Mouse (Mus musculus) left cerebral cortex, adult 9 months (tissue): ENCODE measurements around the gene 1110051M20Rik.

Experiments used
- DNase-seq, 2 experiments: peaks; one replicate each; pipeline ENCODE4 v3.0.0; 2022; ENCODE audit warnings: low spot score in 2 of 2

Gene 1110051M20Rik

GRCm38 (mm10) chr2:91349974-91350457, 94.5 kb downstream of the 1110051M20Rik start:
- DNase-seq = no peak

DNA sequence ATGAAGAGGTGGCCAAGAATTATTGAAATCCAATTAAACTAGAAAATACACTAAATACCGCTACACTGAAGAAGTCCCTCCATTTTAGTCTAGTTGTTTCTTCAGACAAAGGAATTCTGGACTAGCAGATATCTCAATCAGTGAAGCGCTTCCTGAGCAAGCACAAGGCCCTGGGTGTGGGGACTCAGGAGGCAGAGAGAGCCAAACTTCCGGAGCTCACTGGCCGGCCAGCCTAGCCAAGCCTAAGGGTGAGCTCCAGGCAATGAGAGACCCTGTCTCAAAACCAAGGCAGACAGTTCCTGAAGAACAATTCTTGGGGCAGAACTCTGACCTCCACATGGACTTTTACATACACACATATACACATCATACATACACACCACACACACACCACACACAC, 95.6 kb downstream of the 1110051M20Rik start:
- no peak for DNase-seq

DNA sequence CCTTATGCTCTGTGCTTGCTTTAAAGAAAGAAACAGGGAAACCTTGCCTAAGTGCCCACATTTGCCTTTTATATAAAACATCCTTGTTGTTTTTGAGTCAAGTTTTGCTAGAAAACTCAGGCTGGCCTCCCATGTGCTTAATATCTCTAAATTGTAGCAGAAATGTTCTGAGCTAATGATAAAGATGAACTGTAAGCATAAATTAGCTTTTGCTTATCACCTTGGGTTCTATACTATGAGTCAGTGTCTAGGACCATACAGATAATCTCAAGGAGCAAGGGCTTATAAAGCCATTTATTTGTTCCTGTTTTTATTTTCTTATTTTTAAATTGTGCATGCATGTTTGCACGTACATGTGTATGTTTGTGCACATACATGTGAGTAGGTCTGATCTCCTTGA, 98.9 kb downstream of the 1110051M20Rik start:
- DNase-seq = no peak

GRCm38 (mm10) chr2:91339591-91339990, 104.9 kb downstream of the 1110051M20Rik start:
- no peak for DNase-seq

DNA sequence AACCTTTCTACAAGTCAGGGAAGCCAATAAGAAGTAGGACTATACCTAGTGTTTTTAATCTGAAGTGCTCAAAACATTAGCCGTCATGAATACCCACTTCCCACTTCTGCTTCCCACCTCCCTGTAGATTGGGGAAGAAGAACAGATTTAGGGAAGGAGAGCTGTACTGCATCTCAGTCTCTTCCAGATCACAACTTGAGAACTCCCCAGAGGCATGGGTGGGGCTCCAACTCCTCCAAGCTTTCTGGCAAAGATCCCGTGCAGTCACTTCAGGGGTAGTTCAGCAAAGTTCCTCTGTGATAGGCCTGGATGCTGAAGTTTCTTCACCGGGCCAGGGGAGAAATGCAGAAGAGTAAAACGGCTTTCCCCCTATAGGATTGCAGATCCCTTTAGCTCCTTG, 109.4 kb downstream of the 1110051M20Rik start:
- no peak for DNase-seq

GRCm38 (mm10) chr2:91331051-91331843, 113.3 kb downstream of the 1110051M20Rik start:
- DNase-seq = no peak

- DNase-seq = no peak
Observed at GRCm38 (mm10) chr2:91329996-91330738, 114.3 kb downstream of the 1110051M20Rik start.

GRCm38 (mm10) chr2:91328729-91329125, 115.8 kb downstream of the 1110051M20Rik start:
- no peak for DNase-seq

DNA sequence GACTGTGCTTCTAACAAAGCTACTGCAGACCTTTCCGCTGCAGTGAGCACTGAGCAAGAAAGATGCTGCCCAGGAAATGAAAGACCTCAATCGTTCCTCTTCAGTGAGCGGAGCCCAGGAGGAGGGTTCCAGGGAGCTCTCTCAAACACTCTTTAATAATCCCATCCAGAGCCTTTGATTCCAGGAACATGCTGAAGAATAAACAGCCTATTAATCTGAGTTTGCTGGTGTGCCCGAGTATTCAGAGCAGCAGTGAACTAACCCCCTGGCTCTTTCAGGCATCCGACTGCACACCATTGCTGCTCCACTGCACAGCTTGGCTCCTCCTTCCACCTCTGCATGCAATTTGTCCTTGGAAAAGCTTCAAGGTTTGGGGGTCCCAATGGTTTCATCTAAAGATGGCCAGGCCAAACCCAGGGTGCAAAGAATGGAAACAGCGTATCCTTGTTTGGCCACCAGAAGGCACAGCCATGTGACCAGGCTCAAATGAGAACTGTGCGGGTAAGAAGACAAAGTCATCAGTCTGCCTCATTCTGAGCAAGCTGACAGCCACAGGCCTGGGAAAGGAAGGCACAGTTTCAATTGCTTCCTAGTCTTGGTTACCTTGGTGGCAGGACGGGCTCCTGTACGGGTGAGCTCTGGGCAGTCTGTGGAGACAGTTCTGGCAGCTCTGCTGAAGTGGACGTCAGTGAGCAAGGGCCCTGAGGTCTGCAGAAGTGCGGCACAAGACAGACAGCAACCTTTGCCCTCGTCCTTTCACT, 116.4 kb downstream of the 1110051M20Rik start:
- peak; percentile 20 to 49 for DNase-seq

GRCm38 (mm10) chr2:91326746-91327350, 117.7 kb downstream of the 1110051M20Rik start:
- no peak for DNase-seq

DNA sequence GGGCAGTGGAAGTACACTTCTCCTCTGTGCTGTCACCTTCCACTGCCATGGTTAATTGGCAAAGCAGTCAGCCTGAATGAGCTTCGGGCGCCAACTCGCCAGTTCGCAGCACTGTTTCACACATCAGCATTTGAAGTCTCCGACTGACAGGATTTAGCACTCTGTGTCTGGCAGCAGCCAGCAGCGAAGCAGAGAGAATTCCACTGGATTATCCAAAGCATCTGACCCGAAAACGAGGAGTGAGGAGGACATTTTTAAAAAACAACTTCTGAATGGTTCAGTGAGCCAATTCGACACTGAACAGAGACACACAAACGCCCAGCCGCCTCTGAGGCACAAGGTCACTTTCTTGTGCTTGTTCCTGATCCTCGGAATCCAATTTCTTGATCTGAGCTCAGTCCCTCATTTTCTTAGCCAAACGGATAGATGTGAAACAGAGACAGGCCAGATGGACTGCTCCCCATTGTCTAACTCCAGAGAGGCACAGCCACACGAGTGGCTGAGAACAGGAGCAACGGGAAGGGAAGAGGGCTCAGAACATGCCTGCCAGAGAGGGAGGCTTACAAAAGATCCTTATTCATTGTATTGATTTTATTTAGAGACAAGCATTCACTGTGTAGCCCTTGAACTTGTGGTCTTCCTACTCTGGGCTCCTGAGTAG, 119.6 kb downstream of the 1110051M20Rik start:
- peak; percentile 28 for DNase-seq

DNA sequence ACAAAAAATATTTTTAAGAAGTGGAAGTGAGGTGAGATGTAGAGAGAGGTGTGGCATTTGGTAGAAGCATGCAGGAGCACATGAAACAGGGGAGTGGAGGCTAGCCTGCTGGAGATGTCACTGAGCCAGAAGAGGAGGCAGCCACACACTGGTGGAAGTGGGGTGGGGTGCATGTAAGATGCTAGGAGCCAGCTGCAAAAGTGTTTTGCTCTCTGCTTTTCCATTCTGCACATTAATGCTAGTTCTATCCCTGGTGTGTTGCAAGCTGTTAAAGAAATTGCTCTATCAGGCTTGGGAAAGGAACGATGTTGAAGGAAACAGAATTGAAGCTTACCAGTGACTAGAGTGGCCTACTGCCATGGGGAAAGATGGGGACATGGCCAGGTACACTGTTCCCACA, 120.2 kb downstream of the 1110051M20Rik start:
- DNase-seq = no peak

- DNase-seq = no peak
Observed at GRCm38 (mm10) chr2:91322490-91322889, 122.0 kb downstream of the 1110051M20Rik start.

- no peak for DNase-seq
Observed at GRCm38 (mm10) chr2:91321923-91322322, 122.6 kb downstream of the 1110051M20Rik start.

- no peak for DNase-seq
Observed at GRCm38 (mm10) chr2:91320559-91321529, 123.7 kb downstream of the 1110051M20Rik start.

DNA sequence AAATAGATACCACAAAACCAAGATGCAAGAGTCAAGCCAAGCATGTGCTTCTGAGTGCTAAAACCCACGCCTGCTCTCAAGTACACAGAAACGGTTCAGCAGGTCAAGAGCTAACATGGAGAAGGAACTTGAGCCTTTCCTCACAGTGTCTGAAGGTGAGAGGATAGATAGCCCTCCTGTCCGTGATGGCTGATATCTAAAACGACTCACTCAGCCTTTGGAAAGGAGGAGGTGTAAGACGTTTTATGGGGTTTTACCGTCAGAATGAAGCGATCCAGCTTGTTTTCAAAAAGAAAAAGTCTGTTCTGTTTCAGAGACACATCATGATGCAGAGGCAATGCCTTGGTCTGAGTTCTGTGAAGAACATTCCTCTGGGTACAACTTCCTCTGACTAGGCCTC, 130.3 kb downstream of the 1110051M20Rik start:
- no peak for DNase-seq

GRCm38 (mm10) chr2:91312578-91313311, 131.8 kb downstream of the 1110051M20Rik start:
- no peak for DNase-seq

GRCm38 (mm10) chr2:91309546-91309945, 135.0 kb downstream of the 1110051M20Rik start:
- no peak for DNase-seq

- no peak for DNase-seq
Observed at GRCm38 (mm10) chr2:91308680-91309079, 135.8 kb downstream of the 1110051M20Rik start.
